Mouse (Mus musculus) stomach, embryonic 15.5 days (tissue): ENCODE measurements at regions not wholly inside any gene's neighbourhood (a gene's known extent, or its start where the extent isn't known, plus 50 kb on each side); places are given as distances from the start of the nearest gene placed in this dataset.
"Not testable (repeated sequence)": the region's sequence is repeated elsewhere in the genome, so short reads cannot be mapped to it uniquely, and the experiment has no call there.

Experiments
- ATAC-seq: fragments of 200-750 bp; cut with Nextera tagmentation; 2 replicates; pipeline ENCODE4 v1.8.0; 2017; ENCODE audit warnings: low read depth, moderate number of reproducible peaks, moderate TSS enrichment; ENCODE audit not compliant: insufficient read depth, low FRiP score
- H3K27ac ChIP-seq: fragments of 300-500 bp; sonication (generic); 2 replicates; pipeline ENCODE4 v1.5.1; 2015; ENCODE audit warnings: mild to moderate bottlenecking, inconsistent platforms
- H3K27me3 ChIP-seq: fragments of 300-500 bp; sonication (generic); replicated peaks from 2 replicates; pipeline ENCODE4 v1.6.1; 2015; ENCODE audit warnings: inconsistent platforms
- H3K36me3 ChIP-seq: fragments of 300-500 bp; sonication (generic); 2 replicates; pipeline ENCODE4 v1.6.1; 2015; ENCODE audit warnings: inconsistent platforms
- H3K4me1 ChIP-seq: fragments of 300-500 bp; sonication (generic); 2 replicates; pipeline ENCODE4 v1.6.1; 2015; ENCODE audit warnings: inconsistent platforms
- H3K4me2 ChIP-seq: fragments of 300-500 bp; sonication (generic); 2 replicates; pipeline ENCODE4 v1.6.1; 2015; ENCODE audit warnings: mild to moderate bottlenecking, inconsistent platforms
- H3K4me3 ChIP-seq: fragments of 300-500 bp; sonication (generic); replicated peaks from 2 replicates; pipeline ENCODE4 v1.5.1; 2015; ENCODE audit warnings: inconsistent platforms
- H3K9ac ChIP-seq: fragments of 300-500 bp; sonication (generic); 2 replicates; pipeline ENCODE4 v1.6.1; 2015; ENCODE audit warnings: inconsistent platforms
- H3K9me3 ChIP-seq: fragments of 300-500 bp; sonication (generic); 2 replicates; pipeline ENCODE4 v1.6.1; 2016; ENCODE audit warnings: inconsistent platforms
- WGBS: fragments of 180-500 bp; shearing (Covaris S2); methylation state at CpG from one replicate; pipeline ENCODE4 v1.1.7; 2015; 5-methylcytosine and 5-hydroxymethylcytosine counted together

- 79% methylated on average over 6 of the region's 6 CpGs for WGBS
- H3K9me3 ChIP-seq, result no peaks in the 10 kb centered on the region
Measured at GRCm38 (mm10) chr14:53831651-53832050, 422.3 kb downstream of the Dad1 start.

DNA sequence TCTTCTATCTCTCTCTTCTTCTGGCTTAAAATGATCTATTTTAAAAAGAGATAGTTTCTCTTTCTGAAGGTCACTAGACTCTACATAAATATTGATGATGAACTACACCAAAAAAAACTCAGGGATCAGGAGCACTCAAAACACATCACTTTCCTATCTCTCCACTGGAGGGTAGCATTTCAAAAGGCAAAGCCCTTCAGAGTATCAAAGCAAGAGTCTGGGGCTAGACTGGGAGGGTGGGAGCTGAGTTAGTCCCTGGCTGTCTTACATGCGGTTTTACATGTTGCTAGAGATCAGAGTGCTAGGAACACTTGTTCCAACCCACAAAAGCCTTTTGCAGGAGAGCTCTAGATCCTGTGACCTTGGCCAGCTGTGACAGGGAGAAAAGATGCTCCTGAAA is 423.2 kb downstream of the Dad1 start:
- Histone ChIP-seq H3K4me2 (no peak overlapping the region), H3K9ac (no peak overlapping the region), H3K4me1 (no peaks in the 10 kb centered on the region), H3K36me3 (no peaks in the 10 kb centered on the region), H3K4me3 (no peak overlapping the region), H3K27ac (no peak overlapping the region), H3K9me3 (no peaks in the 10 kb centered on the region), H3K27me3 (no peaks in the 10 kb centered on the region)
- no peak for ATAC-seq
- 54% methylated on average over 1 of the region's 1 CpGs for WGBS

More at GRCm38 (mm10) chr14:53831651-53832050, 422.3 kb downstream of the Dad1 start:
- H3K27me3 ChIP-seq, result no peaks in the 10 kb centered on the region
- no peaks in the 10 kb centered on the region for H3K4me1 ChIP-seq
- H3K4me3 ChIP-seq, result no peak overlapping the region
- H3K9ac ChIP-seq, result no peak overlapping the region
- no peaks in the 10 kb centered on the region for H3K36me3 ChIP-seq
- no peak overlapping the region for H3K27ac ChIP-seq
- no peak for ATAC-seq
- no peak overlapping the region for H3K4me2 ChIP-seq

DNA sequence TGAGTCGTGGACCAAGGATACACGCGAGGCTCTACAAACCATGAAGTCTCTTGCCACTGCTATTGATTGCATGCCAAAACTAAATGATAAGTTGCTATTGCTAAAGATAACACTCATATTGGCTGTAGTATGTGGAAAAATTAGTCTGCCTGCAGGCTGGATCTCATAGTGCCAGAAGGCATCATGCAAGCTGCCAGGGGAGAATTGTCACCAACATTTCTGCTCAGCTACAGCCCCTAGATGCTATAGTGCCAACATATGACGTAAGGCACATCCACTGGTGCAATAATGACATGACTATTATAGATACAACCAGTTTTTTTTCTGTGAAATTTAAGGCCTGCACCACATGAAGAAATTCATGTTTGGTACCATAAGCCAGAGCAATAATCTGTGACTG is 427.1 kb downstream of the Dad1 start:
- H3K27ac ChIP-seq, result no peak overlapping the region
- H3K4me3 ChIP-seq, result no peak overlapping the region
- H3K4me2 ChIP-seq, result no peak overlapping the region
- no peaks in the 10 kb centered on the region for H3K27me3 ChIP-seq
- WGBS, result 78% methylated on average over 4 of the region's 4 CpGs
- ATAC-seq, result no peak
- no peaks in the 10 kb centered on the region for H3K36me3 ChIP-seq
- H3K4me1 ChIP-seq, result no peaks in the 10 kb centered on the region
- no peak overlapping the region for H3K9ac ChIP-seq
- no peaks in the 10 kb centered on the region for H3K9me3 ChIP-seq

- Histone ChIP-seq H3K36me3 (no peaks in the 10 kb centered on the region), H3K4me1 (no peaks in the 10 kb centered on the region), H3K9me3 (no peaks in the 10 kb centered on the region), H3K4me2 (no peak overlapping the region), H3K4me3 (no peak overlapping the region), H3K27me3 (no peaks in the 10 kb centered on the region), H3K9ac (no peak overlapping the region), H3K27ac (no peak overlapping the region)
- WGBS, result 15% methylated on average over 3 of the region's 3 CpGs
- no peak for ATAC-seq
Measured at GRCm38 (mm10) chr14:53806231-53806630, 447.7 kb downstream of the Dad1 start.

DNA sequence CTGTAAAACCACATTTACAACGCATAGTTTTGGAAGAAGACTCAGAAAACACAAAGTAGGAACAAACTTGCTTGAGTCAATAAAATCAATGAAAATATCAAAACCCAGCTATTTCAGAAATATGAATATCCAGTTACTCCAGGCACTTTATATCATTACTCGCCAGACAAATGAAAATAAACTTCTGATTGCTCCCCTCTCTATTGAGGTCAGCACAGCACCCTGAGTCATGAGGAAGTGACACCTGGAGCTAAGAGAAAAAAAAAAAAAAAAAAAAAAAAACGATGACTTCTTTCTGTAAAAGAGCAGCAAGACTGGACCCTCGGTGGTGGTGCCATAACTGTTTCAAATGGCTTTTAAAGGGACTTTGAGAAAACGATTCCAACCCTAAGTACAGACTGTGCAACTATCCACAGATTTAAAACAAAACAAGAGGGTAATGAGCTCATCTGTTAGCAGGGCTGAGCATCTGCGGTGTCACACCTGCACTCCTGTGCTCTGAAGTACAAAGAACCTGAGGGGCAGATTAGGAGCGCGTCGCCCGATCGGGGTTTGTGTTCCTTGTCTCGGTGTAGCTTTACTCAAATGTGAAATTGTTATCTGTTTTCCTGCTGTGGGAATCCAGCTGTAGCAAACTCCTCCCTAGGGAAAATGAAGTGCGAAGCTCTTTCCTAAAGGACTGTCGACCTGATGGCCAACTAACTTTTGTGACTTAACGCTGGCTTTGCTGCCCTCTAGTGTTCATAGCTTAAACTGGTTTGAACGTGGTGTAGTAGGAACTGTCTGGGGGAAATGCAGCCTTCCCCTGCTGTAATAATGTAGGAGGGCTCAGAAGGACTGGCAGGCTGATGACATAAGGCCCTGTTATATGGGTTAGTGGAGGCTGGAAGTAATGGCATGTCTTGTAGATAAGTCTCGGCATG is 449.9 kb downstream of the Dad1 start:
- Histone ChIP-seq H3K9ac (no peak overlapping the region), H3K4me3 (no peak overlapping the region), H3K9me3 (no peaks in the 10 kb centered on the region), H3K4me1 (no peaks in the 10 kb centered on the region), H3K27me3 (no peaks in the 10 kb centered on the region), H3K36me3 (no peaks in the 10 kb centered on the region), H3K4me2 (peak overlapping the region; percentile 45), H3K27ac (no peak overlapping the region)
- WGBS, result 22% methylated on average over 17 of the region's 17 CpGs
- peak; percentile 27; the same call in 1 of the 2 replicates for ATAC-seq

DNA sequence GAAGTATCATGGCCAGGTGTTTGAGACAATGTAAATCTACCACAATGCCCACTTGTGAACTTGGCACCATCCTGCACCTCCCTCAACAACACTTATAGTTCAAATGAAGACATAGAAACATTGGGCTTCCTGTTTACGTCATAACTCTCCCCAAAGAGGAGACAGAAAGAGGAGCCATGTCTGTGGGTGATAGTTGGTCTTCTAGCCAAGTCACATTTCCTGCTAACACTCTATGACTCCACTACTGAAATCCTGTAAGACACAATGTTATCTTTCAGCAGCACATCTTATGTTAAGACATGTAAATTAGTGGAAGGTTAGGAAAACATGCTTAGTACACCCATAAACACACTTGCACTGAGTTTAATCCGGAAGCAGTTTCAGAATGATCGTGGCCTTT is 451.4 kb downstream of the Dad1 start:
- 87% methylated on average over 3 of the region's 3 CpGs for WGBS
- no peak for ATAC-seq
- no peak overlapping the region for H3K27ac ChIP-seq
- H3K4me3 ChIP-seq, result no peak overlapping the region
- H3K9ac ChIP-seq, result no peak overlapping the region
- no peaks in the 10 kb centered on the region for H3K36me3 ChIP-seq
- H3K9me3 ChIP-seq, result no peaks in the 10 kb centered on the region
- no peaks in the 10 kb centered on the region for H3K4me1 ChIP-seq
- no peak overlapping the region for H3K4me2 ChIP-seq
- H3K27me3 ChIP-seq, result no peaks in the 10 kb centered on the region

- 75% methylated on average over 11 of the region's 11 CpGs for WGBS
- Histone ChIP-seq H3K9me3 (no peaks in the 10 kb centered on the region), H3K4me2 (no peak overlapping the region), H3K36me3 (no peaks in the 10 kb centered on the region), H3K4me3 (no peak overlapping the region), H3K27me3 (no peaks in the 10 kb centered on the region), H3K4me1 (no peaks in the 10 kb centered on the region), H3K9ac (no peak overlapping the region), H3K27ac (no peak overlapping the region)
- no peak for ATAC-seq
Measured at GRCm38 (mm10) chr14:53800508-53801136, 453.3 kb downstream of the Dad1 start.

DNA sequence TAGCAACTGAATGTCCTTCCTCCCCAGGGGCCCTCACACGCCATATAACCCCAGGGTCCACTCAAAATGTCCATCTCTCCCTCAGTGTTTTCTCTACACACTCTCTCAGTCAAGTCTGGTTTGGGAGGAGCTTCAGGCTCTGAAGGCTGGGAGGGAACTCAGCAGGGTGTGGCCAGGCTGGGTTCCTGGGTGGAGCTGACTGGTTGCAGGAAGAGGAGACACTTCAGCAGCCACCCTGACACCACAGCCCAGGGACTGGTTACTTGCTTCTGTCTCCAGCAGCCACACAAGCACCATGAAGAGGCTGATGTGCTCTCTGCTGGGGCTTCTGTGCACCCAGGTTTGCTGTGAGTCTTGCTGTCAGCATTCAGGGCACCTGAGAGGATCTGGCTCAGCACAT is 458.7 kb downstream of the Dad1 start:
- H3K27ac ChIP-seq, H3K9ac ChIP-seq, ATAC-seq, H3K27me3 ChIP-seq, H3K36me3 ChIP-seq, H3K4me1 ChIP-seq, H3K9me3 ChIP-seq, H3K4me2 ChIP-seq, H3K4me3 ChIP-seq: not testable (repeated sequence)
- WGBS, result 53% methylated on average over 1 of the region's 1 CpGs

- H3K36me3 ChIP-seq, result no peaks in the 10 kb centered on the region
- H3K9me3 ChIP-seq, result no peaks in the 10 kb centered on the region
- no peaks in the 10 kb centered on the region for H3K27me3 ChIP-seq
- 75% methylated on average over 5 of the region's 5 CpGs for WGBS
- no peak overlapping the region for H3K4me2 ChIP-seq
- no peak for ATAC-seq
- no peaks in the 10 kb centered on the region for H3K4me1 ChIP-seq
- no peak overlapping the region for H3K4me3 ChIP-seq
- no peak overlapping the region for H3K9ac ChIP-seq
- no peak overlapping the region for H3K27ac ChIP-seq
Measured at GRCm38 (mm10) chr14:53794527-53794926, 459.4 kb downstream of the Dad1 start.

- not testable (repeated sequence) for H3K9ac ChIP-seq, ATAC-seq, H3K27me3 ChIP-seq, H3K4me3 ChIP-seq, H3K36me3 ChIP-seq, H3K27ac ChIP-seq, H3K4me1 ChIP-seq, H3K4me2 ChIP-seq, H3K9me3 ChIP-seq
- WGBS, result 76% methylated on average over 1 of the region's 1 CpGs
Measured at GRCm38 (mm10) chr14:53792432-53792831, 461.5 kb downstream of the Dad1 start.

- H3K27ac ChIP-seq, H3K9ac ChIP-seq, H3K4me2 ChIP-seq, ATAC-seq, H3K27me3 ChIP-seq, H3K4me3 ChIP-seq, H3K36me3 ChIP-seq, H3K4me1 ChIP-seq, H3K9me3 ChIP-seq: not testable (repeated sequence)
- 71% methylated on average over 2 of the region's 2 CpGs for WGBS
Measured at GRCm38 (mm10) chr14:53785547-53785946, 468.4 kb downstream of the Dad1 start.

DNA sequence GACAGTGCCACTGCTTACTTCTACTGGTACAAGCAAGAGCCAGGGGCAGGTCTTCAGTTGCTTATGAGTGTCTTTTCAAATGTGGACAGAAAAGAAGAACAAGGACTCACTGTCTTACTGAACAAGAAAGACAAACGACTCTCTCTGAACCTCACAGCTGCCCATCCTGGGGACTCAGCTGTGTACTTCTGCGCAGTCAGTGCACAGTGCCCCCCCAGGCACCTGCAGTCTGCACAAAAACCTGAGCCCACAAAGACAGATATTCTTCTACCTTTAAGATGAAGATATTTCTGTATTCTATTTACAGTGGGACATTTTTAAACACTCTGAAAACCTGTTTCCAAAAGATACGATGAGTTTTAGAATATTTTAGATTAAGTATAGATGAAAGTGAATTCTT is 476.5 kb downstream of the Dad1 start:
- Histone ChIP-seq H3K4me1 (no peaks in the 10 kb centered on the region), H3K27me3 (no peaks in the 10 kb centered on the region), H3K4me3 (no peak overlapping the region), H3K9me3 (no peaks in the 10 kb centered on the region), H3K4me2 (no peak overlapping the region), H3K9ac (no peak overlapping the region), H3K36me3 (no peaks in the 10 kb centered on the region), H3K27ac (no peak overlapping the region)
- WGBS, result 70% methylated on average over 3 of the region's 3 CpGs
- no peak for ATAC-seq
